Mouse (Mus musculus): ENCODE measurements at regions not wholly inside any gene's neighbourhood (a gene's known extent, or its start where the extent isn't known, plus 50 kb on each side); places are given as distances from the start of the nearest gene placed in this dataset.

DNA sequence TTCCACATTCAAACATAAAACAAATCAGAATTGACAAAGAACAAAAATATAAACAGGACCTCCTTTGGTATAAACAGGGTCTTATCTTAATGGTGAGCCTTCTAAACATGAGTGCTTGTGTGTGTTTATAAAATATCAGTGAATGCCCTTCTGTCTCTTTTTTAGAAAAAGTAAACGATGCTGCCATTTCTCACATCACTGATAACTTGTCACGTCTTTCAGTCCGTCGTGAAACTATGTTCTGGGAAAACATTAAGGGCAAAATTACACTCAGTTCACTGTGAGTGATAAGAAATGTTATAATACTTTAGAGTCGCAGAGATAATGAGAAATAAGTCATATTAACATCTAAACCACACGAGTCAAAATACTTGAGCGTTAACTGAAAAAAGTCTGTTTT is 635.6 kb upstream of the N6amt1 start:
- TF ChIP-seq CTCF (conservative IDR thresholded peaks at IDR 0.05; ENCODE audit: insufficient read depth, insufficient read length, low read depth, low read length): no peak
- TF ChIP-seq POLR2A (IDR thresholded peaks at IDR 0.05; ENCODE audit: low read depth, low read length): no peak
- no peaks in the 10 kb centered on the region for H3K4me1 ChIP-seq (ENCODE audit: control insufficient read depth, insufficient read depth, low read length)
- H3K36me3 ChIP-seq (ENCODE audit: control insufficient read depth, insufficient read depth, low read length): no peaks in the 10 kb centered on the region
- H3K4me3 ChIP-seq (ENCODE audit: insufficient read depth, low read depth, low read length): no peak overlapping the region
- no peak overlapping the region for H3K27ac ChIP-seq (ENCODE audit: insufficient read depth, low read depth, low read length)
- 86% methylated on average over 7 of the region's 7 CpGs for WGBS
- DNase-seq: no peak
- no peaks in the 10 kb centered on the region for H3K27me3 ChIP-seq (replicated peaks; ENCODE audit: control insufficient read depth, insufficient read depth, low read length)

DNA sequence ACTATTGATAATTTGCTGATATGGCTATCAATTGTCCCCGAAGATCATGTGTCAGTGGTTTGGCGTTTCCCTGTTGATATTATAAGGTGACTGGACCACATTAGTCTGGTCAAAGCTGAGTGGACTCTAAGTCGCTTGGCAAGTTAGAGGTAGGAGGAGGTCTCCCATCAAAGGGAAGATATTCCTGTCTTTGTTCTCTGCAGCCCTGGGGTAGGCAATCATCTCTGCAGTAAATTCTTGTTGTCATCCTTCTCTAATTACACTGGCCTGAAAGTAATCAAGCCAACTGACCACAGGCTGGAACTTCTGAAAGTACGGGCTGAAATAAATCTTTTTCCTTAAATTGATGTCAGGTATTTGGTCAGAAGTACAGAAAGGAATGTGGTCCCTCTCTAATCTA is 652.3 kb upstream of the N6amt1 start:
- no peaks in the 10 kb centered on the region for H3K27me3 ChIP-seq (replicated peaks; ENCODE audit: control insufficient read depth, insufficient read depth, low read length)
- H3K4me3 ChIP-seq (ENCODE audit: insufficient read depth, low read depth, low read length): no peak overlapping the region
- 43% methylated on average over 4 of the region's 4 CpGs for WGBS
- TF ChIP-seq CTCF (conservative IDR thresholded peaks at IDR 0.05; ENCODE audit: insufficient read depth, insufficient read length, low read depth, low read length) (no peak), POLR2A (IDR thresholded peaks at IDR 0.05; ENCODE audit: low read depth, low read length) (no peak)
- H3K4me1 ChIP-seq (ENCODE audit: control insufficient read depth, insufficient read depth, low read length): no peaks in the 10 kb centered on the region
- H3K36me3 ChIP-seq (ENCODE audit: control insufficient read depth, insufficient read depth, low read length): no peaks in the 10 kb centered on the region
- H3K27ac ChIP-seq (ENCODE audit: insufficient read depth, low read depth, low read length): no peak overlapping the region
- no peak for DNase-seq

DNA sequence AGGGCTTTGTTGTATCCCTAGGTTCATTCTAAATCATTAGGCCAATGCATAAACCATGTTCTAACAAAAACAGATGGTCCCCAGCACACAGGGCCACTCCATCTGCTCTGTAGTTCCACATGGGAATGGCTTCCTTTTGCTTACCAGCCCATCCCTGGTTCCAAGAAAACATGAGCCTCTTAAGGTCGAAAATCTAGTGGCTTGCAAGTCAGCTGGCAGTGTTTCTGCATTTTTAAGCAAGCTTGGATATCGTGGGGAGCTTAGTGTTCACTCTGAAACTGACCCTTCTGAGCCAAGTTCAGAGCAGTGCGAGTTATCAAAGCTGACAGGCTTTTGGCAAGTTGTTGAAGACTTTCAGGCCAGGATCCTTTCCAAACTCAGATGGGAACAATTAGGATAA is 659.5 kb upstream of the N6amt1 start:
- WGBS: 28% methylated on average over 3 of the region's 3 CpGs
- Histone ChIP-seq H3K4me1 (ENCODE audit: control insufficient read depth, insufficient read depth, low read length) (no peaks in the 10 kb centered on the region), H3K36me3 (ENCODE audit: control insufficient read depth, insufficient read depth, low read length) (no peaks in the 10 kb centered on the region), H3K4me3 (ENCODE audit: insufficient read depth, low read depth, low read length) (no peak overlapping the region), H3K27ac (ENCODE audit: insufficient read depth, low read depth, low read length) (no peak overlapping the region), H3K27me3 (replicated peaks; ENCODE audit: control insufficient read depth, insufficient read depth, low read length) (no peaks in the 10 kb centered on the region)
- TF ChIP-seq POLR2A (IDR thresholded peaks at IDR 0.05; ENCODE audit: low read depth, low read length): no peak
- TF ChIP-seq CTCF (conservative IDR thresholded peaks at IDR 0.05; ENCODE audit: insufficient read depth, insufficient read length, low read depth, low read length): no peak
- peak; percentile 72 for DNase-seq

DNA sequence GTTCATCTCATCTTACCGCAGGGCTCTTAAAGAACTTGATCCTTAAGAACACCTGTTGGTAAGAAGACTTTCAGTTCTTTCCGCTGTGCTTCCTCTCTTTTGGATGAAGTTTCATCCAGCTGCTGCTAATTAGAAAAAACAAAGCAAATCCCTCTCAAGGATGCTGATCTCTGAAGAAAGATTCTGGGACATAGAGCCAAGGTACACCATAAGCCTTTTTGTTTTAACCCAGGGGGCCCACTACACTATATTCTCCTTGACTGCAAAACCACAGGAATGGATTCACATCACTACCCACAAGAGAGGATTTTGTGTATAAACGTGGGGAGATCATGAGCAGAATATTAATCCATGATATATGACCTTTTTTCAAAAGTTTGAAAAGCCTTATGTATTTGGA is 694.8 kb upstream of the N6amt1 start:
- no peak overlapping the region for H3K27ac ChIP-seq (ENCODE audit: insufficient read depth, low read depth, low read length)
- H3K4me1 ChIP-seq (ENCODE audit: control insufficient read depth, insufficient read depth, low read length): no peaks in the 10 kb centered on the region
- no peaks in the 10 kb centered on the region for H3K36me3 ChIP-seq (ENCODE audit: control insufficient read depth, insufficient read depth, low read length)
- no peaks in the 10 kb centered on the region for H3K27me3 ChIP-seq (replicated peaks; ENCODE audit: control insufficient read depth, insufficient read depth, low read length)
- 46% methylated on average over 3 of the region's 3 CpGs for WGBS
- no peak overlapping the region for H3K4me3 ChIP-seq (ENCODE audit: insufficient read depth, low read depth, low read length)
- TF ChIP-seq POLR2A (IDR thresholded peaks at IDR 0.05; ENCODE audit: low read depth, low read length) (no peak), CTCF (conservative IDR thresholded peaks at IDR 0.05; ENCODE audit: insufficient read depth, insufficient read length, low read depth, low read length) (no peak)
- no peak for DNase-seq

DNA sequence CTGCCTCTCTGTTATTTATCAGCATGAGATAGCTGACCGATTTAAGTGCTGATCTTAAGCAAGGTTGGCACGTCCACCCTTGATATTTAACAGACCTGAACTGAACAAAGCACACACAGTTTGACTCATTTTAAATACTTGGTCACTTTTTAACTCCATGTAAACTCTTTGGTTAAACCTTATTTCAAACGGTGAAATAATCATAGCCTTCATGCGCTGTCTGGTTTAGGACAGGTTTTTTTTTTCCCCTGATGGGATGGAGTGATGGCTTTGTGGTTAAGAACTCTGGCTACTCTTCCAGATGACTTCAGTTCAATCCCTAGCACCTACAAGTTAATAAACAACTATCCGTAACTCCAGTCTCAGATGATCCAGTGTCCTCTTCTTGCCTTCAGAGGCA is 706.7 kb upstream of the N6amt1 start:
- TF ChIP-seq POLR2A (IDR thresholded peaks at IDR 0.05; ENCODE audit: low read depth, low read length): no peak
- TF ChIP-seq CTCF (conservative IDR thresholded peaks at IDR 0.05; ENCODE audit: insufficient read depth, insufficient read length, low read depth, low read length): no peak
- WGBS: 42% methylated on average over 5 of the region's 5 CpGs
- Histone ChIP-seq H3K4me1 (ENCODE audit: control insufficient read depth, insufficient read depth, low read length) (peaks cover 13% of the 10 kb centered on the region), H3K27me3 (replicated peaks; ENCODE audit: control insufficient read depth, insufficient read depth, low read length) (no peaks in the 10 kb centered on the region), H3K27ac (ENCODE audit: insufficient read depth, low read depth, low read length) (peak overlapping the region; percentile 86), H3K4me3 (ENCODE audit: insufficient read depth, low read depth, low read length) (no peak overlapping the region), H3K36me3 (ENCODE audit: control insufficient read depth, insufficient read depth, low read length) (no peaks in the 10 kb centered on the region)
- DNase-seq: peak; percentile 85

DNA sequence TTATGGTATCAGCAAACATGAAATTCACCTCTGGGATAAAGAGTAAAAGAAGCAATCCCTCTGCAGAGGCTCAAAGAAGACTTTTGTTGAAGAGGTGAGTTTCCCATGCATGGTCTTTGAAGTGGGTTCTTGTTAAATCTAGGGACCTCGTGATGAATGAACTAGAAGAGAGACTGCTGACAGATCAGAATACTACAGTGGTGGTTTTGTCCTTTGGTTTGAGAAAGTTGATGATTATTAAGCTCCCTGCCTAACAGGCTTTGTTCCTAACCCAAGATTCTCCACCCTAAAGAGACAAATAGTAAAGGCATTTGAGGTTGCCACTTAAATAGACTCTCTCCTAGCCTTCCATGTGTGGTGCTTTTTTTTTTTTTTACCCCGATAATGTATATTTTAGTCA is 707.2 kb upstream of the N6amt1 start:
- H3K4me1 ChIP-seq (ENCODE audit: control insufficient read depth, insufficient read depth, low read length): peaks cover 13% of the 10 kb centered on the region
- no peak overlapping the region for H3K4me3 ChIP-seq (ENCODE audit: insufficient read depth, low read depth, low read length)
- H3K36me3 ChIP-seq (ENCODE audit: control insufficient read depth, insufficient read depth, low read length): no peaks in the 10 kb centered on the region
- TF ChIP-seq CTCF (conservative IDR thresholded peaks at IDR 0.05; ENCODE audit: insufficient read depth, insufficient read length, low read depth, low read length) (no peak), POLR2A (IDR thresholded peaks at IDR 0.05; ENCODE audit: low read depth, low read length) (no peak)
- peak; percentile 65 for DNase-seq
- H3K27ac ChIP-seq (ENCODE audit: insufficient read depth, low read depth, low read length): peak overlapping the region; percentile 86
- no peaks in the 10 kb centered on the region for H3K27me3 ChIP-seq (replicated peaks; ENCODE audit: control insufficient read depth, insufficient read depth, low read length)
- 35% methylated on average over 2 of the region's 2 CpGs for WGBS

DNA sequence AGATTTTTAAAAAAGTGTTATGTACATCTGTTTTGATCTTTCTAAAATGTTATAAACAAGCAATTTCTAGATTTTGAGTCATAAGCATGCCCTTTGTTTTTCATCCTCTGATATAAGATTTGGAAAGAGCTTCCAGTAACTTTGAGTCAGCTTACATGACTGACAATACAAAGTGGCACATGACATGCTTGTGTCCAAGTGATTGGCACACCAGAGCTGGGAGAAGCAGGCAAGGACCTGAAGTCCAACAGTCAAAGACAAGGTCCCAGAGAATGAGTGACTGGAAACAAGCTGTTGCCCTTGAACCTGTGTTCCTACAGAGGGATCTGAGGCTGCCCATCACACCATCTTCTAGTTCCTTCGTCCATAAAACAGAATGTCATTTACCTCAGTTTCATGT is 708.5 kb upstream of the N6amt1 start:
- peak; percentile 57 for DNase-seq
- Histone ChIP-seq H3K4me1 (ENCODE audit: control insufficient read depth, insufficient read depth, low read length) (peaks cover 13% of the 10 kb centered on the region), H3K27me3 (replicated peaks; ENCODE audit: control insufficient read depth, insufficient read depth, low read length) (no peaks in the 10 kb centered on the region), H3K4me3 (ENCODE audit: insufficient read depth, low read depth, low read length) (no peak overlapping the region), H3K36me3 (ENCODE audit: control insufficient read depth, insufficient read depth, low read length) (no peaks in the 10 kb centered on the region), H3K27ac (ENCODE audit: insufficient read depth, low read depth, low read length) (peak overlapping the region; percentile 96)
- TF ChIP-seq CTCF (conservative IDR thresholded peaks at IDR 0.05; ENCODE audit: insufficient read depth, insufficient read length, low read depth, low read length): no peak
- no peak for TF ChIP-seq POLR2A (IDR thresholded peaks at IDR 0.05; ENCODE audit: low read depth, low read length)
- 51% methylated on average over 1 of the region's 1 CpGs for WGBS

DNA sequence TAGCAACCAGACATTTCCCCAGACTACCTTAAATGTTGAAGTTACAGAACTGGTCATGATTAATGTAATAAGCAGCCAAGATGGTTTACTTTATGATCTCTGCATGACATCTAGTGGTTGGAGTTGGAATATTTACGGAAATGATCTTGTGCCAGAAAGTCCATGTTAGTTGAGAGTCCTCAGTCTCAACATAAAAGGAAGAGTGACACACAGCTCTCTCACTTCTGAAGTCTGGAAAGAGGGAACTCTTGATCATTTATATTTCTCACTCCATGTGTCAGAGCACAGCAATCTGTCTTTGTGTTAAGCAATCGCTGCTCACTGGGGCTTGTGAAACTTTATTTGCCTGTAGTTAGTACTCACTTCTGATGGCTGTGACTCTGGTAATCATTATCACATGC is 709.1 kb upstream of the N6amt1 start:
- H3K27ac ChIP-seq (ENCODE audit: insufficient read depth, low read depth, low read length): peak overlapping the region; percentile 96
- H3K27me3 ChIP-seq (replicated peaks; ENCODE audit: control insufficient read depth, insufficient read depth, low read length): no peaks in the 10 kb centered on the region
- H3K36me3 ChIP-seq (ENCODE audit: control insufficient read depth, insufficient read depth, low read length): no peaks in the 10 kb centered on the region
- TF ChIP-seq POLR2A (IDR thresholded peaks at IDR 0.05; ENCODE audit: low read depth, low read length) (no peak), CTCF (conservative IDR thresholded peaks at IDR 0.05; ENCODE audit: insufficient read depth, insufficient read length, low read depth, low read length) (0 out of 2 replicates have a peak, but pooled peaks have one; percentile 17)
- peak; percentile 93 for DNase-seq
- H3K4me3 ChIP-seq (ENCODE audit: insufficient read depth, low read depth, low read length): no peak overlapping the region
- 17% methylated on average over 2 of the region's 2 CpGs for WGBS
- H3K4me1 ChIP-seq (ENCODE audit: control insufficient read depth, insufficient read depth, low read length): peaks cover 13% of the 10 kb centered on the region

All from kidney, adult 2 months (tissue).